Mouse (Mus musculus): Measurements from ENCODE around the gene Zfp462. TPM values are rescaled to one million over a fixed set of nuclear protein-coding genes. Genes with fewer than 3 reads are reported as not detected.
"Not testable (repeated sequence)": the region's sequence is repeated elsewhere in the genome, so short reads cannot be mapped to it uniquely, and the experiment has no call there.

Zfp462 gene
- polyA plus RNA-seq, 1 experiment from 2014 or later, result 2.9 TPM

GRCm38 (mm10) chr4:54986671-54987070 is 41.8 kb downstream of the Zfp462 start:
- 57% methylated on average over 4 of the region's 4 CpGs for WGBS
- H3K36me3 ChIP-seq (ENCODE audit: insufficient read depth, low read length), result no peaks in the 10 kb centered on the region
- H3K27ac ChIP-seq, result no peak overlapping the region
- no peak for TF ChIP-seq CTCF (IDR thresholded peaks at IDR 0.05; ENCODE audit: low read depth)
- H3K27me3 ChIP-seq (ENCODE audit: insufficient read depth, low read length), result no peaks in the 10 kb centered on the region
- ATAC-seq (replicated peaks; ENCODE audit: low FRiP score, low read depth) (no peak), DNase-seq (ENCODE audit: low spot score) (no peak)
- H3K9ac ChIP-seq (ENCODE audit: low read depth, low read length), result no peak overlapping the region
- H3K4me3 ChIP-seq (replicated peaks; ENCODE audit: low read depth, low read length), result no peak overlapping the region
- H3K9me3 ChIP-seq (replicated peaks; ENCODE audit: low read length), result no peaks in the 10 kb centered on the region
- H3K4me2 ChIP-seq (ENCODE audit: low read length), result no peak overlapping the region
- H3K4me1 ChIP-seq (replicated peaks; ENCODE audit: insufficient read depth, low read length), result no peaks in the 10 kb centered on the region

GRCm38 (mm10) chr4:54987256-54987655 is 42.4 kb downstream of the Zfp462 start:
- H3K4me1 ChIP-seq (replicated peaks; ENCODE audit: insufficient read depth, low read length), result no peaks in the 10 kb centered on the region
- 36% methylated on average over 3 of the region's 3 CpGs for WGBS
- no peak overlapping the region for H3K4me2 ChIP-seq (ENCODE audit: low read length)
- no peak overlapping the region for H3K4me3 ChIP-seq (replicated peaks; ENCODE audit: low read depth, low read length)
- H3K27me3 ChIP-seq (ENCODE audit: insufficient read depth, low read length), result no peaks in the 10 kb centered on the region
- no peak for DNase-seq (ENCODE audit: low spot score)
- no peaks in the 10 kb centered on the region for H3K9me3 ChIP-seq (replicated peaks; ENCODE audit: low read length)
- no peaks in the 10 kb centered on the region for H3K36me3 ChIP-seq (ENCODE audit: insufficient read depth, low read length)
- TF ChIP-seq CTCF (IDR thresholded peaks at IDR 0.05; ENCODE audit: low read depth), result no peak
- H3K9ac ChIP-seq (ENCODE audit: low read depth, low read length), result no peak overlapping the region
- no peak overlapping the region for H3K27ac ChIP-seq
- ATAC-seq (replicated peaks; ENCODE audit: low FRiP score, low read depth), result no peak

DNA sequence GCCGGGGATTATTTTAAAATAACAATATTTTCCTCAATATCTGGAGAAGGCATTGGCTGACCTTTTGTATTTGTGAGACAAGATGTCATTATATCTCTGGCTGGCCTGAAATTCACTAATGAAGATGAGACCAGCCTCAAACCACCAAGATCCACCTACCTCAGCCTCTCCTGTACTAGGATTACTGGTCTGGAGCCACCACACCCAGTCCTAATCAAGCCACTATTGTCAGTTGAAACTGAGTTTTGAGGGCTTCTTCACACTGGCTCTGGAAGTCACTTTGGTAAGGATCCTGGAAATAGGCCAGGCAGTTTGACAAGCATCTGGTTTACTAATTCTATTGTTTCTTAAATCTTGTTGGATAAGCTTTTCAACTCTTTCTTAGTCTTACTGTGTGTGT is 43.1 kb downstream of the Zfp462 start:
- DNase-seq (ENCODE audit: low spot score), result no peak
- Histone ChIP-seq H3K4me1 (replicated peaks; ENCODE audit: insufficient read depth, low read length) (no peaks in the 10 kb centered on the region), H3K36me3 (ENCODE audit: insufficient read depth, low read length) (no peaks in the 10 kb centered on the region), H3K4me2 (ENCODE audit: low read length) (no peak overlapping the region), H3K27ac (no peak overlapping the region), H3K27me3 (ENCODE audit: insufficient read depth, low read length) (no peaks in the 10 kb centered on the region), H3K9ac (ENCODE audit: low read depth, low read length) (no peak overlapping the region), H3K9me3 (replicated peaks; ENCODE audit: low read length) (no peaks in the 10 kb centered on the region), H3K4me3 (replicated peaks; ENCODE audit: low read depth, low read length) (no peak overlapping the region)
- no peak for ATAC-seq (replicated peaks; ENCODE audit: low FRiP score, low read depth)
- 88% methylated on average over 1 of the region's 1 CpGs for WGBS
- no peak for TF ChIP-seq CTCF (IDR thresholded peaks at IDR 0.05; ENCODE audit: low read depth)

GRCm38 (mm10) chr4:54991973-54992372 is 47.1 kb downstream of the Zfp462 start:
- ATAC-seq (replicated peaks; ENCODE audit: low FRiP score, low read depth), result no peak

DNA sequence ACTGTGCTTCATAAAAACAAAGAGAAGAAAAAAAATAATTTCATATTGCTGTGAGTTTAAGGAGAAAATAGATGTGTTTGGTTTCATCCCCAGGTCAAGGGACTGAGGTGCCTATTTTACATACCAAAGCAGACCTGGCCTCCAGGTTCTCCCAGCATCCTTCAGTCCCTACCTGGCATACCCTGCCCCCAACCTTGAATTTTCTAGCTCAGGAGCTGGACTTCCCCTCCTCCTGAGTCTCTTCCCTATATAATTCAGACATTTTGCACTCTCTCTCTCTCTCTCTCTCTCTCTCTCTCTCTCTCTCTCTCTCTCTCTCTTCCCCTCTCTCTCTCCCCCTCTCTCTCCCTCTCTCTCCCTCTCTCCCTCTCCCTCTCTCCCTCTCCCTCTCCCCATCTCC is 48.2 kb downstream of the Zfp462 start:
- H3K9ac ChIP-seq (ENCODE audit: low read depth, low read length); H3K4me3 ChIP-seq (replicated peaks; ENCODE audit: low read depth, low read length); H3K9me3 ChIP-seq (replicated peaks; ENCODE audit: low read length); H3K4me1 ChIP-seq (replicated peaks; ENCODE audit: insufficient read depth, low read length); H3K4me2 ChIP-seq (ENCODE audit: low read length); H3K27me3 ChIP-seq (ENCODE audit: insufficient read depth, low read length); DNase-seq (ENCODE audit: low spot score); ATAC-seq (replicated peaks; ENCODE audit: low FRiP score, low read depth); H3K27ac ChIP-seq; H3K36me3 ChIP-seq (ENCODE audit: insufficient read depth, low read length): not testable (repeated sequence)

More at GRCm38 (mm10) chr4:54991973-54992372, 47.1 kb downstream of the Zfp462 start:
- DNase-seq (ENCODE audit: low spot score), result no peak
- H3K4me2 ChIP-seq (ENCODE audit: low read length), result no peak overlapping the region
- H3K4me3 ChIP-seq (replicated peaks; ENCODE audit: low read depth, low read length), result no peak overlapping the region
- no peak overlapping the region for H3K9ac ChIP-seq (ENCODE audit: low read depth, low read length)
- no peak for TF ChIP-seq CTCF (IDR thresholded peaks at IDR 0.05; ENCODE audit: low read depth)
- 58% methylated on average over 5 of the region's 5 CpGs for WGBS
- no peaks in the 10 kb centered on the region for H3K9me3 ChIP-seq (replicated peaks; ENCODE audit: low read length)
- no peaks in the 10 kb centered on the region for H3K4me1 ChIP-seq (replicated peaks; ENCODE audit: insufficient read depth, low read length)
- H3K27ac ChIP-seq, result no peak overlapping the region
- H3K36me3 ChIP-seq (ENCODE audit: insufficient read depth, low read length), result no peaks in the 10 kb centered on the region
- no peaks in the 10 kb centered on the region for H3K27me3 ChIP-seq (ENCODE audit: insufficient read depth, low read length)

DNA sequence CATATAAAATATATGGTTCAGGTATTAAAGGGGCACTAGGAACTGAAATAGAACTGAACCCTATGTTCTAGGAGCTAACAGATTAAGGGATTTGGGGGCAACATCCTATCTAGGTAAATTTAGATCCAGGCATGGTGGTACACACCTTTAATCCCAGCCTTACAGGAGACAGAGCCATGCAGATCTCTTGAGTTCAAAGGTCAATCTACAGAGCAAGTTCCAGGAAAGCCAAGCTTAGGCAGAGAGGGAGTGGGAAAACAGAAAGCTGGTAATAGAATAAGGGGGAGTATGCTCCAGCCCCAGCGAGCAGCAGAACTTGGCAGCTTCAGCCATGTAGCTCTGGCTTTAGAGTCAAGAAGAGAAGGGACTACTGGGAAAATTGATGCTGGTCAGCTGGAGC is 50.4 kb downstream of the Zfp462 start:
- WGBS, result 71% methylated on average over 1 of the region's 1 CpGs
- H3K27ac ChIP-seq, result no peak overlapping the region
- no peaks in the 10 kb centered on the region for H3K27me3 ChIP-seq (ENCODE audit: insufficient read depth, low read length)
- no peak for TF ChIP-seq CTCF (IDR thresholded peaks at IDR 0.05; ENCODE audit: low read depth)
- H3K36me3 ChIP-seq (ENCODE audit: insufficient read depth, low read length), result no peaks in the 10 kb centered on the region
- no peaks in the 10 kb centered on the region for H3K4me1 ChIP-seq (replicated peaks; ENCODE audit: insufficient read depth, low read length)
- no peak overlapping the region for H3K9ac ChIP-seq (ENCODE audit: low read depth, low read length)
- no peak overlapping the region for H3K4me3 ChIP-seq (replicated peaks; ENCODE audit: low read depth, low read length)
- no peak for DNase-seq (ENCODE audit: low spot score)
- H3K4me2 ChIP-seq (ENCODE audit: low read length), result no peak overlapping the region
- ATAC-seq (replicated peaks; ENCODE audit: low FRiP score, low read depth), result no peak
- H3K9me3 ChIP-seq (replicated peaks; ENCODE audit: low read length), result no peaks in the 10 kb centered on the region

DNA sequence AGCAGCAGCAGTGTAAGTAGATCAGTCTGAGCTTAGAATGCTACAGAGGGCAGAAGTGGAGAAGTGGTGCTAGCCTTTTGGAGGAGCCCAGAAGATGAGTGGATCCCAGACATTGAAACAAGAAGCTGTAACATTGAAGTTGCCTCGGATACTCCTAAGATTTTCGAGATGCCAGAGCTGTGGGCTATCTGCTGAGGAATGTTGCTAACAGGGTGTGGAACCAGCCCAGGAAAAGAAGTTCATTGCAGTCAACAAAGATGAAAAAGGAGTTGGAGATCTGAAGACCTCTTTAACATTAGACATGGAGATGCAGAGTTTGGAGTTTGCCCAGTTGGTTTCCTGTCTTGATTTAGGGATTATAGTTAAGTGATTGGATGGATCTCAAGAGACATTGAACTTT is 51.2 kb downstream of the Zfp462 start:
- H3K4me3 ChIP-seq (replicated peaks; ENCODE audit: low read depth, low read length), result no peak overlapping the region
- ATAC-seq (replicated peaks; ENCODE audit: low FRiP score, low read depth) (no peak), DNase-seq (ENCODE audit: low spot score) (no peak)
- no peaks in the 10 kb centered on the region for H3K27me3 ChIP-seq (ENCODE audit: insufficient read depth, low read length)
- no peaks in the 10 kb centered on the region for H3K9me3 ChIP-seq (replicated peaks; ENCODE audit: low read length)
- no peak for TF ChIP-seq CTCF (IDR thresholded peaks at IDR 0.05; ENCODE audit: low read depth)
- WGBS, result 85% methylated on average over 2 of the region's 2 CpGs
- no peak overlapping the region for H3K4me2 ChIP-seq (ENCODE audit: low read length)
- no peaks in the 10 kb centered on the region for H3K4me1 ChIP-seq (replicated peaks; ENCODE audit: insufficient read depth, low read length)
- H3K9ac ChIP-seq (ENCODE audit: low read depth, low read length), result no peak overlapping the region
- no peaks in the 10 kb centered on the region for H3K36me3 ChIP-seq (ENCODE audit: insufficient read depth, low read length)
- H3K27ac ChIP-seq, result no peak overlapping the region
